Comparison of ENCODE assay signal across 9 mouse cellular contexts in the genomic region with DNA sequence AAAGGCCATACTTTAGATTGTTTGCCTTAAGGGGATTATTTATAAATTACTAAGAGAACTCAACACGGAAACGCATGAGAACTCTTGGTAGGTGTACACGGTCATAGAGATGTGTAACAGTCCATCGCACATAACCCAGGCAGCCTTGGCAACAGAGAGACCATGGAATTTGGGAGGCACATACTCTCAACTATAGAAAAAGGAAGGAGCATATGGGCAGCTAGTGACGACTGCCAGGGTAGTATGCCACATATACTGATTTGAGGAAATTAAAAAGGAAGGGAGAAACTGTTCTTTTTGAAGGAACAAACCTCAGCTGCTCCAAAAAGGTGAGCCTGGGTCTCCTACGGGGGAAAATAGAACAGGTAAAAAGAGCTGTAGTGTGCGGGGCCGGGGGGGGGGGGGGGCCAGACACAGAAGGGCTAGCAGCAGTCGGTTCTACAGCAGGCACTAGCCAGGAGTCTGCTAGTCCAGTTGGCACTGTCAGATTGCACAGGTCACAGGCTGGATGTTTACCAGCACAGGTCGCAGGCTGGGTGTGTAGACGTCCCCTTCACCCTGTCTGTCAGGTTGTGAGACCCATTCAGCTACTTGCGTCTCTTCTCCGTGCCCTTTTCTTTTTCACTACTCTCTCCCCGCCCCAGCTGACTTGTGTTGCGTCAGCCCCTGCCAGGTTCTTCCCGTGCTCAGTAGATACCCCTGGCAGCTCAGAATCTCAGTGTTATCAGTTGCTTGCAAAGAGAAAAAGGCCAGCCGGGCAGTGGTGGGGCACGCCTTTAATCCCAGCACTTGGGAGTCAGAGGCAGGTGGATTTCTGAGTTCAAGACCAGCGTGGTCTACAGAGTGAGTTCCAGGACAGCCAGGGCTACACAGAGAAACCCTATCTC. TPM values are rescaled to one million over a fixed set of nuclear protein-coding genes. Genes with fewer than 3 reads are reported as not detected.
A peak's percentile ranks its signal among the peaks of the same experiment; 100 is the strongest.
DNase-seq lines count a peak whose midpoint lies in the region; ATAC-seq and TF ChIP-seq lines count a peak whose summit lies in the region.
"Had no signal": no experiment of that assay in that cellular context is flagged by ENCODE, and none has a peak within 500 bp of the region (broad histone marks: within the 10 kb centered on the region; RNA-seq: fewer than 3 reads in every experiment).

No protein-coding gene starts in this region.

- no peaks in the 10 kb centered on the region for H3K27me3 ChIP-seq in intestine, embryonic 15.5 days (replicated peaks)
- no peaks in the 10 kb centered on the region for H3K27me3 ChIP-seq in intestine, postnatal 0 days (replicated peaks; ENCODE audit: control insufficient read depth, insufficient read depth, low read length)
- no peaks in the 10 kb centered on the region for H3K27me3 ChIP-seq in liver, embryonic 14.5 days (ENCODE audit: control insufficient read depth, insufficient read depth, low read length)

- no peak overlapping the region for H3K4me2 ChIP-seq in intestine, embryonic 15.5 days (replicated peaks)
- H3K4me2 ChIP-seq in intestine, postnatal 0 days (replicated peaks; ENCODE audit: low read depth) = no peak overlapping the region; the same call in 1 of the 2 replicates
- no peak overlapping the region for H3K4me2 ChIP-seq in liver, embryonic 14.5 days (ENCODE audit: low read depth)
- H3K4me2 ChIP-seq: limb, embryonic 12.5 days; midbrain, embryonic 11.5 days had no signal

- DNase-seq in cerebellum, adult 11 months = peak; percentile 69
- DNase-seq in cerebellum, postnatal 14 days = peak; percentile 72 to 77
- DNase-seq in liver, embryonic 14.5 days (ENCODE audit: low read depth in 3 of 3, low spot score in 3 of 3) = peak in 1 of 3 experiments; percentile 30
- DNase-seq in urinary bladder, adult 2 months (ENCODE audit: low spot score) = no peak
- DNase-seq in testis, postnatal 14 days (ENCODE audit: low spot score) = no peak

- TF ChIP-seq EP300 in liver, embryonic 14.5 days (IDR thresholded peaks at IDR 0.05; ENCODE audit: low read depth) = 0 out of 2 replicates have a peak, but pooled peaks have one; percentile 12

- H3K4me3 ChIP-seq in intestine, embryonic 15.5 days (replicated peaks) = no peak overlapping the region
- H3K4me3 ChIP-seq in intestine, postnatal 0 days (ENCODE audit: low read depth, low read length) = no peak overlapping the region
- H3K4me3 ChIP-seq in liver, embryonic 14.5 days (ENCODE audit: insufficient read depth in 1 of 2, low read depth in 2 of 2, low read length in 2 of 2) = no peak overlapping the region
- H3K4me3 ChIP-seq: limb, embryonic 12.5 days had no signal

- 0 out of 2 replicates have a peak, but pooled peaks have one; percentile 5 for ATAC-seq in intestine, embryonic 15.5 days
- no peak for ATAC-seq in intestine, postnatal 0 days
- ATAC-seq in liver, embryonic 14.5 days (ENCODE audit: insufficient read depth) = peak; percentile 60

- 61% methylated on average over 19 of the region's 19 CpGs for WGBS in intestine, embryonic 15.5 days
- 52% methylated on average over 19 of the region's 19 CpGs for WGBS in intestine, postnatal 0 days
- 39% methylated on average over 19 of the region's 19 CpGs for WGBS in liver, embryonic 14.5 days (ENCODE audit: insufficient replicate concordance)

- no peak for TF ChIP-seq CTCF in intestine, postnatal 0 days (IDR thresholded peaks at IDR 0.05; ENCODE audit: low read depth)
- TF ChIP-seq CTCF in liver, embryonic 14.5 days (IDR thresholded peaks at IDR 0.05; ENCODE audit: low read depth) = no peak

- H3K27ac ChIP-seq in intestine, embryonic 15.5 days = no peak overlapping the region
- no peak overlapping the region for H3K27ac ChIP-seq in intestine, postnatal 0 days (ENCODE audit: low read depth, low read length)
- no peak overlapping the region for H3K27ac ChIP-seq in liver, embryonic 14.5 days
- H3K27ac ChIP-seq: limb, embryonic 12.5 days had no signal

- no peak overlapping the region for H3K9ac ChIP-seq in intestine, embryonic 15.5 days
- H3K9ac ChIP-seq in intestine, postnatal 0 days (ENCODE audit: low read depth, low read length) = no peak overlapping the region
- no peak overlapping the region for H3K9ac ChIP-seq in liver, embryonic 14.5 days (replicated peaks)
- H3K9ac ChIP-seq: limb, embryonic 12.5 days had no signal

- H3K4me1 ChIP-seq in intestine, embryonic 15.5 days (replicated peaks) = peaks cover 56% of the 10 kb centered on the region
- peaks cover 8% of the 10 kb centered on the region for H3K4me1 ChIP-seq in intestine, postnatal 0 days (replicated peaks; ENCODE audit: control insufficient read depth, insufficient read depth, low read length)
- H3K4me1 ChIP-seq in liver, embryonic 14.5 days (replicated peaks; ENCODE audit: control insufficient read depth in 2 of 2, insufficient read depth in 2 of 2, low read length in 1 of 2) = peaks cover 5 to 41% of the 10 kb centered on the region in 2 experiments

- no peaks in the 10 kb centered on the region for H3K9me3 ChIP-seq in intestine, embryonic 15.5 days
- no peaks in the 10 kb centered on the region for H3K9me3 ChIP-seq in intestine, postnatal 0 days (ENCODE audit: control insufficient read depth)
- H3K9me3 ChIP-seq in liver, embryonic 14.5 days (ENCODE audit: control insufficient read depth, low read length) = no peaks in the 10 kb centered on the region
- H3K9me3 ChIP-seq: limb, embryonic 12.5 days had no signal

- no peaks in the 10 kb centered on the region for H3K36me3 ChIP-seq in intestine, embryonic 15.5 days
- H3K36me3 ChIP-seq in intestine, postnatal 0 days (ENCODE audit: control insufficient read depth, insufficient read depth) = 0 out of 2 replicates have a peak, but pooled peaks cover 3% of the 10 kb centered on the region
- no peaks in the 10 kb centered on the region for H3K36me3 ChIP-seq in liver, embryonic 14.5 days (replicated peaks; ENCODE audit: control insufficient read depth, insufficient read depth, low read depth)
- H3K36me3 ChIP-seq: limb, embryonic 12.5 days had no signal

RNA-seq across cellular contexts. Expression of a gene that starts 8.8 kb away (rescaled TPM):
- 38.6 and 41.5 TPM in 2 replicates for polyA plus RNA-seq in intestine, embryonic 15.5 days (2015; fragmentation: Nextera tagmentation; extraction: Ambion mirVana)
- polyA plus RNA-seq in intestine, postnatal 0 days (2015; fragmentation: Nextera tagmentation; extraction: Ambion mirVana) = 77.4 and 81.2 TPM in 2 replicates
- polyA plus RNA-seq in liver, embryonic 14.5 days (2012; rRNA removed) = 3.2 and 3.9 TPM in 2 replicates
- 5.1 and 5.4 TPM in 2 replicates for polyA plus RNA-seq in liver, embryonic 14.5 days (2014; fragmentation: Nextera tagmentation; extraction: Ambion mirVana)
- polyA plus RNA-seq in urinary bladder, adult 2 months (2012; rRNA removed) = 50.7 and 62.2 TPM in 2 replicates

RNA-seq across cellular contexts. Expression of a gene that starts 9.6 kb away (rescaled TPM):
- 33.5 and 36.2 TPM in 2 replicates for polyA plus RNA-seq in intestine, embryonic 15.5 days (2015; fragmentation: Nextera tagmentation; extraction: Ambion mirVana)
- polyA plus RNA-seq in intestine, postnatal 0 days (2015; fragmentation: Nextera tagmentation; extraction: Ambion mirVana) = 33.4 and 39.6 TPM in 2 replicates
- 4.2 and 6.5 TPM in 2 replicates for polyA plus RNA-seq in liver, embryonic 14.5 days (2012; rRNA removed)
- 8.7 and 9.9 TPM in 2 replicates for polyA plus RNA-seq in liver, embryonic 14.5 days (2014; fragmentation: Nextera tagmentation; extraction: Ambion mirVana)
- 28.3 and 31.8 TPM in 2 replicates for polyA plus RNA-seq in urinary bladder, adult 2 months (2012; rRNA removed)

Comparison
In these comparisons a context has a peak if more than half of its experiments do, and no peak if none do; other contexts are left out.
1. DNase-seq: peak in cerebellum, adult 11 months (single experiment) and cerebellum, postnatal 14 days (2 of 2); none in urinary bladder, adult 2 months (single experiment) and testis, postnatal 14 days (single experiment).